Mouse (Mus musculus): Measurements from ENCODE around the gene Syt16. TPM values are rescaled to one million over a fixed set of nuclear protein-coding genes. Genes with fewer than 3 reads are reported as not detected.

Gene Syt16
- polyA plus RNA-seq, 1 experiment from 2014 or later = 15.0 TPM

Other genes with a start within 250 kb of the Syt16 start
- gene Hif1a, start 96.3 kb upstream of the Syt16 start, polyA plus RNA-seq (2016; fragmentation: Nextera tagmentation; extraction: Ambion mirVana) = 130 and 134 TPM in 2 replicates
- 18.3 and 18.5 TPM in 2 replicates for gene Gm49321, start 60.0 kb upstream of the Syt16 start, polyA plus RNA-seq (2016; fragmentation: Nextera tagmentation; extraction: Ambion mirVana)
- 23.6 and 31.9 TPM in 2 replicates for gene Snapc1, start 33.2 kb upstream of the Syt16 start, polyA plus RNA-seq (2016; fragmentation: Nextera tagmentation; extraction: Ambion mirVana)

Measured in midbrain, embryonic 12.5 days (tissue).